Mouse (Mus musculus) small intestine, adult 2 months (tissue): Measurements from ENCODE around the gene Ldlr.
"Not testable (repeated sequence)": the region's sequence is repeated elsewhere in the genome, so short reads cannot be mapped to it uniquely, and the experiment has no call there.

Source experiments
- CTCF ChIP-seq: fragments of 200-500 bp; IDR thresholded peaks from 2 replicates; pipeline ENCODE4 v1.5.1; 2012; ENCODE audit warnings: low read depth, mild to moderate bottlenecking, control low read depth, inconsistent platforms, low read length, moderate library complexity, mixed read lengths; ENCODE audit not compliant: insufficient replicate concordance, insufficient read length; ENCODE audit errors: extremely low read depth
- POLR2A ChIP-seq: fragments of 200-500 bp; IDR thresholded peaks from 2 replicates; pipeline ENCODE4 v1.6.1; 2012; ENCODE audit warnings: low read depth, mild to moderate bottlenecking, control low read depth, inconsistent platforms, low read length, moderate library complexity

- not testable (repeated sequence) for TF ChIP-seq POLR2A, CTCF
Observed at GRCm38 (mm10) chr9:21773396-21773795, 50.1 kb downstream of the Ldlr start.
